Mouse (Mus musculus) liver, adult (tissue): ENCODE results near the gene Kcnh6.

ENCODE experiments used
- GATA4 ChIP-seq: IDR thresholded peaks from 2 replicates; pipeline ENCODE4 v1.6.1; 2014; ENCODE audit warnings: mild to moderate bottlenecking, low read length; ENCODE audit not compliant: insufficient replicate concordance

The Kcnh6 gene

GRCm38 (mm10) chr11:106001718-106002117, 6.2 kb upstream of the Kcnh6 start:
- no peak for TF ChIP-seq GATA4

DNA sequence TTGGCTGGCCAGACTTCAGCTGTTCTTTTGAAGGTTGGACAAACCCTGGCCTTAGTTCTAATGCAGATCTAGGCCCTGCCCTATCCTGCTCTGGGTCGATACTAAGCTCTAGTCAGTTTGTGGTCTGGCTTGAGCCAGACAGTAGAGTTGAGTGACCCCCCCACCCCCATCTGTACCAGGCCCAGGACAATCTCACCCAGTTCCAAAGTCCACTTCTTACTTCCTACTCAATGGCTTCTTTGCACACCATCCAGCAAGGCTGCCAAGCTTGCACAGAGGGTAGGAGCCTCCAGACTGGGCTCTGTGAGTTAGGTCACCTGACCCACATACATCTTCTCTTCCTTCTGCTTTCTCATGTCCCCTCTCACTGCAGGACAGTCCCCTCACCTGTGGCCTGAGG, 3.3 kb upstream of the Kcnh6 start:
- no peak for TF ChIP-seq GATA4

DNA sequence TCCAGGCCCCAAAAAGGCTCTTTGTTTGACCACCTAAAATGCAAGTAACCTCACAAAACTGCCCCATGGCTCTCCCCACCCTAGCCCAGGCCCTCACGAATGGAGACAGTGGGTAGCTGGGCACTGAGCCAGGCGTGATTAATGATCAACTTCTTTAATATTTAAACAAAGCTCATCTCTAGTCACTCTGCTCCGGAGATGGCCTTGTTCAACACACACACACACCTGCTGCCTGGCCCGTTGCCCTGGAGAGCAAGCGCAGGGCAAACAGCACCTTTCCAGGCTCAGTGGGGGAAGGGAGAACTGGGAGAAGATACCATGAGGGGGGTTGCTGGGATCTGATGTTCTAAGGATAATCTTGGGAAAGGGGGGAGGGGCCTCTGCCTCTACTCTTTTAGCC, 2.0 kb upstream of the Kcnh6 start:
- no peak for TF ChIP-seq GATA4

DNA sequence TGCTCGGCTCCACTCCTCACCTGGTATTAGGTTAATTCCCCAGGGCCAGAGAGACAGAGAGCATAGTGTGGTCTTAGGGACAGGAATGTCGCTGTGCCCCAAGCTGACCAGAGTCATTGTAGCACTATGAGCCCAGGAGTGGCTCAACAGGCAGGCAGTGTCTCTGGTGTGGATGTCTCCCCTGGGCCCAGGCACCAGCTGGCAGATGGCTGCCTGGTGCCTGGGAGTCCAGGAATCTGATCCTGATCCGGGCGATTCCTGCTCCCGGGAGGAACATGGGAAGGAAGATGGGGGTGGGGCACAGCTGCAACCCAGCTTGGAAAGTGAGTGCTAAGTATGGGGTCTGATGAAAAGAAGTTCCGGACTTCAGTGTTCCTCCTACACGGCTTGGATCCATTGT, 4.8 kb downstream of the Kcnh6 start:
- TF ChIP-seq GATA4: no peak

DNA sequence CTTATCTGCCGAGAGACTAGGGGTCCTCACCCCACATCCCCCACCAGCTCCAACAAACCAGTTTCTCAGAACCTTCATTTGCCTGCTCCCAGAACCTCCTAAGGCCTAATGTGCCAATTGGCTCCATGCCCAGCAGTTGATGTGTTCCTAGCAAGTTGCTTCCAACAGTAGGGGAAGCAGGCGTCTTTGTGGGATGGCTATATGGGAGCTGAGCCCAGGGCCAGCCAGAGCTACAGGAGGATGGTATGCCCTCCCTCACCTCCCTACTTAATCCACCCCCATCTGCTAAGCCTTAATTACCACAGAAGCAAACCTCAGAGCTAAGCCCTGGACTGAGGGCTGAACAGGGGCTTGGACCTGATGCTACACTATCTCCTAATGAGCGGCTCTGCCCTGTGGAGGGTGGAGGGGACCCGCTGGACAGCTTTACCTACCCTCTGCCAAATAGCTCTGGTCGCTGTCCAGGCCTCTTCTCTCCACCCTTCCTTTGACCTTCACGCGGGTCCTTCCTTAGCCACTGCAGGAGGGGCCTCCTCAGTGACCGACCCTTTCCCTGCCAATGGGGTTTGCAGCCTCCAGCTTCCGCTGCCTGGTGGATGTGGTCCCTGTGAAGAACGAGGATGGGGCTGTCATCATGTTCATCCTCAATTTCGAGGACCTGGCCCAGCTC, 5.8 kb downstream of the Kcnh6 start:
- TF ChIP-seq GATA4: no peak

DNA sequence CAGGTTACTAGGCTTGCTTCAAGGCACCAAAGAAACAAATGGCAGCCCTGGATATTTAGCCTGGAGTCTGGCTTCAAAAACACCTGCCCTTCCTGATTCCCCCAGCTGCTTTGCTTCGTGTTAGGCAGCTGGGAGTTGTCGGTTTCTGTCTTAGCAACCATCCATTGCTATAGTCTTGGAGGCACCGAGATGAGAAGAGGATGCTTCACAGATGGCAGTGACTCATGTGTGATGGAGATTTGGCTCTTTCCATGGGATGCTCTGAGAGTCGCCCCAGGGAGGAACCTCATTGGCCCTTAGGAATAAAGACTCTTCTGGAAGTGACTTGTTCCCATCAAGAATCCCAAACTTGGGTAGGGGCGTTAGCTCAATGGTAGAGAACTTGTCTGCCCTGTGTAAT, 8.5 kb downstream of the Kcnh6 start:
- no peak for TF ChIP-seq GATA4

GRCm38 (mm10) chr11:106020051-106020763, 12.3 kb downstream of the Kcnh6 start:
- TF ChIP-seq GATA4: no peak

DNA sequence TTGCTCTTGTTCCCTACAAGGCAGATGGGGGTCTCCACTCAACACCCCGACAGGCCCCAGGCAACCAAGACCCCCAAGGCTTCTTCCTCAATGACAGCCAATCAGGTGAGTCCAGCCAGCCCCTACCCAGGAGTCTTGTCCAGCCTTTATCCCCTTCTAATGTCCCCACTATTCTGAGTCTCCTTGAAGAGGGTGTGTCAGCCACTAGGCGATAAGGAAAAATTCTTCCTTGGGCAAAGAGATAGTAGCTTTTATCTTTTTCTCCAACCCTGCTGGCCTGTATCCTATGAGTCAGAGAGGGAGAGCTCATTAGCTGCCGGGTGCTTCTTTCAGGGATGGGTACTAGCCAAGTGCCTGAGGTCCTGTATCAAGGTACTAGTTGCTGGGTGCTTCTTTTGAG, 17.9 kb downstream of the Kcnh6 start:
- TF ChIP-seq GATA4: no peak

- TF ChIP-seq GATA4: no peak
These were observed 18.7 kb downstream of the Kcnh6 start for GRCm38 (mm10) chr11:106026465-106027151.

DNA sequence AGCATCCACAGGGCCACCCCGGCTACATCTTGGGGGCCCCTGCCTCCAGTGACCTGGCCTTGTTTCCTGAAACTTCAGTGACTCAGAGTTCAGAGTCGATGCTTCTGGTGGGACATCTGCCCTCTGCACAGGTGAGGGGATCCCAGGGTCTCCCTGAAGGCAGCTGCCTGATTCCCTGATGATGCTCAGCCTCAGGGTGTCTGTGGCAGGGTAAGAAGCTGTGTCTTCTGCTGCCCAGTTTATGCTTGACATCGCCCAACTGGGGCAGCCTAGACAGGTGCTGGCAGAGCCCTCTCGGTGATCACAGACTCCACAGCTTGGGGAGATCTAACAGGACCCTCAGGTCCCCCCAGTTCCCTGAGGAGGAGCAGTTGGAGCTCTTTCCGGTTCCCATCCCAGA, 19.7 kb downstream of the Kcnh6 start:
- TF ChIP-seq GATA4: no peak

GRCm38 (mm10) chr11:106033491-106033919, 25.6 kb downstream of the Kcnh6 start:
- no peak for TF ChIP-seq GATA4

DNA sequence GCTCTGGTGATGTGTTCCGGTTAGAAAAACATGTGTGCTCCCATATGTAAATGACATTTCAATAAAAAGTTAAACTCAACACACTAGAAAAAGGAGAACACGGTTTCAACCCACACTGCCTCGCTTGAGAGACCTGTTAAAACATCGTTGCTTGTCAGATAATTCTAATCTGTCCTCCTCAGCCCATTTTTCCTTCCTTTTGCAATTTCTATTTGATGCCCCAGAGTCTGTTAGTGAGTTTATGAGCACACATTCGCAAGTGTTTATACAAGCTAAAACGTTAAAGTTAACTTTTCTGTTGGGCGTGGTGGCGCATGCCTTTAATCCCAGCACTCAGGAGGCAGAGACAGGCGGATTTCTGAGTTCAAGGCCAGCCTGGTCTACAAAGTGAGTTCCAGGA, 27.1 kb downstream of the Kcnh6 start:
- TF ChIP-seq GATA4: no peak

GRCm38 (mm10) chr11:106036548-106037417, 28.9 kb downstream of the Kcnh6 start, which contains the start of gene Dcaf7:
Gene Dcaf7, plus strand, starts transcription at chr11:106036872.
- TF ChIP-seq GATA4: no peak

DNA sequence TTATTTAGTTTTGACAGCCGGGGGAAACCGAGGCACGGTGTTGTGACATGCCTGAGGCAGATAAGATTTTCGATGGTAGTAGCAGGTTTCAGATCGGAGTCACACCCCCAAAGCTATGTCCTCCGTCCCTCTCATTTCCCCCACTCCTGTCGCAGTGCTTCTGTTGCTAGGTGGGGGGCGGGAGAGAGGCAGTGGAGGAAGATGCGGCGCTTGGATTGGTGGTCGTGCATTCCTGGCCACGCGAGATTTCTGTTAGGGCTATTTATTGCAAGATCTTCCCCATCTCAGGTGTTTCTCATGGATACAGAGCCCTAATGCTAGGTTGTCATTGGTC, 29.5 kb downstream of the Kcnh6 start:
- no peak for TF ChIP-seq GATA4

DNA sequence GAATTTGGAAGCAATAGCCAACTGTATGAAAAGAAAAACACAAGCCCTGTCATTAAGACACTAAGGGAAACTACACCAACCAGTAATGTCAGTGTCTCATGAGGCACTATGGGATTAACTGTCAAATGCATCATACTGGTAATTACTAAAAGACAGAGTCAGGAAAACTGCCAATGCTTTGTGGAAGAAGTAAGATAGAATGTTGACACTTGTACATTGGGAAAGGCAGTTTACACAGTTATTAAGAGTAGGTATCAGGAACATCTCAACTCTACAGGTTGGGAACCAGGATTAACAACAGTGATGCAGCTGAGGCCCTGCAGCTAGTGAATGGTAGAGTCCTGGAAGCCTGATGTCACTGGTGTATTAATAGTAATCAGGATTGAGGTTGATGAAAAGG, 36.4 kb downstream of the Kcnh6 start:
- no peak for TF ChIP-seq GATA4
